Mouse (Mus musculus): ENCODE results near the gene Ecpas. TPM values are rescaled to one million over a fixed set of nuclear protein-coding genes. Genes with fewer than 3 reads are reported as not detected.

Ecpas gene
- polyA plus RNA-seq, 1 experiment from 2014 or later, result 43.7 TPM

GRCm38 (mm10) chr4:58932541-58932940 lies 20.0 kb upstream of the Ecpas start:
- H3K27ac ChIP-seq, result no peak overlapping the region
- no peaks in the 10 kb centered on the region; the same call in 1 of the 2 replicates for H3K9me3 ChIP-seq (replicated peaks)
- no peak overlapping the region for H3K9ac ChIP-seq
- H3K36me3 ChIP-seq, result no peaks in the 10 kb centered on the region
- 86% methylated on average over 6 of the region's 6 CpGs for WGBS
- no peak for ATAC-seq (ENCODE audit: low FRiP score)
- H3K4me3 ChIP-seq, result no peak overlapping the region
- no peak overlapping the region for H3K4me2 ChIP-seq (replicated peaks)
- H3K27me3 ChIP-seq, result no peaks in the 10 kb centered on the region
- H3K4me1 ChIP-seq, result no peaks in the 10 kb centered on the region

GRCm38 (mm10) chr4:58927661-58928060 lies 15.1 kb upstream of the Ecpas start:
- H3K9me3 ChIP-seq (replicated peaks), result peaks cover 6% of the 10 kb centered on the region; the same call in 1 of the 2 replicates
- 66% methylated on average over 3 of the region's 3 CpGs for WGBS
- H3K27ac ChIP-seq, result no peak overlapping the region
- no peak overlapping the region for H3K4me2 ChIP-seq (replicated peaks)
- no peak overlapping the region for H3K9ac ChIP-seq
- no peaks in the 10 kb centered on the region for H3K36me3 ChIP-seq
- no peak overlapping the region for H3K4me3 ChIP-seq
- no peak for ATAC-seq (ENCODE audit: low FRiP score)
- H3K4me1 ChIP-seq, result no peaks in the 10 kb centered on the region
- 0 out of 2 replicates have a peak, but pooled peaks cover 2% of the 10 kb centered on the region for H3K27me3 ChIP-seq

GRCm38 (mm10) chr4:58926120-58926519 lies 13.6 kb upstream of the Ecpas start:
- no peaks in the 10 kb centered on the region for H3K36me3 ChIP-seq
- H3K9me3 ChIP-seq (replicated peaks), result peaks cover 6% of the 10 kb centered on the region; the same call in 1 of the 2 replicates
- H3K9ac ChIP-seq, result no peak overlapping the region
- no peak overlapping the region for H3K27ac ChIP-seq
- WGBS, result 43% methylated on average over 2 of the region's 2 CpGs
- ATAC-seq (ENCODE audit: low FRiP score), result no peak
- H3K4me1 ChIP-seq, result no peaks in the 10 kb centered on the region
- 0 out of 2 replicates have a peak, but pooled peaks cover 2% of the 10 kb centered on the region for H3K27me3 ChIP-seq
- H3K4me2 ChIP-seq (replicated peaks), result no peak overlapping the region
- H3K4me3 ChIP-seq, result no peak overlapping the region

GRCm38 (mm10) chr4:58925664-58926063 lies 13.1 kb upstream of the Ecpas start:
- H3K36me3 ChIP-seq, result no peaks in the 10 kb centered on the region
- no peak overlapping the region for H3K27ac ChIP-seq
- H3K4me2 ChIP-seq (replicated peaks), result no peak overlapping the region
- H3K4me3 ChIP-seq, result no peak overlapping the region
- peaks cover 6% of the 10 kb centered on the region; the same call in 1 of the 2 replicates for H3K9me3 ChIP-seq (replicated peaks)
- WGBS, result 55% methylated on average over 5 of the region's 5 CpGs
- ATAC-seq (ENCODE audit: low FRiP score), result no peak
- H3K27me3 ChIP-seq, result 0 out of 2 replicates have a peak, but pooled peaks cover 2% of the 10 kb centered on the region
- no peak overlapping the region for H3K9ac ChIP-seq
- no peaks in the 10 kb centered on the region for H3K4me1 ChIP-seq

- H3K4me3 ChIP-seq, result no peak overlapping the region
- H3K4me2 ChIP-seq (replicated peaks), result no peak overlapping the region
- 0 out of 2 replicates have a peak, but pooled peaks cover 2% of the 10 kb centered on the region for H3K27me3 ChIP-seq
- H3K9ac ChIP-seq, result no peak overlapping the region
- no peak overlapping the region for H3K27ac ChIP-seq
- H3K4me1 ChIP-seq, result no peaks in the 10 kb centered on the region
- no peak for ATAC-seq (ENCODE audit: low FRiP score)
- H3K9me3 ChIP-seq (replicated peaks), result peaks cover 6% of the 10 kb centered on the region; the same call in 1 of the 2 replicates
- no peaks in the 10 kb centered on the region for H3K36me3 ChIP-seq
- 89% methylated on average over 2 of the region's 2 CpGs for WGBS
These were observed 11.4 kb upstream of the Ecpas start for GRCm38 (mm10) chr4:58923933-58924332.

- no peak overlapping the region for H3K4me2 ChIP-seq (replicated peaks)
- H3K4me3 ChIP-seq, result no peak overlapping the region
- no peak overlapping the region for H3K9ac ChIP-seq
- WGBS, result 74% methylated on average over 8 of the region's 8 CpGs
- ATAC-seq (ENCODE audit: low FRiP score), result no peak
- H3K27ac ChIP-seq, result no peak overlapping the region
- no peaks in the 10 kb centered on the region for H3K9me3 ChIP-seq (replicated peaks)
- no peaks in the 10 kb centered on the region for H3K27me3 ChIP-seq
- H3K4me1 ChIP-seq, result peaks cover 7% of the 10 kb centered on the region
- H3K36me3 ChIP-seq, result no peaks in the 10 kb centered on the region
These were observed 2.7 kb upstream of the Ecpas start for GRCm38 (mm10) chr4:58915081-58915826.

GRCm38 (mm10) chr4:58913336-58914026 lies 932 bp upstream of the Ecpas start:
- peak overlapping the region; percentile 77 for H3K4me2 ChIP-seq (replicated peaks)
- H3K27me3 ChIP-seq, result no peaks in the 10 kb centered on the region
- WGBS, result 47% methylated on average over 3 of the region's 3 CpGs
- peaks cover 9% of the 10 kb centered on the region for H3K4me1 ChIP-seq
- H3K9me3 ChIP-seq (replicated peaks), result no peaks in the 10 kb centered on the region
- ATAC-seq (ENCODE audit: low FRiP score), result no peak
- H3K27ac ChIP-seq, result no peak overlapping the region
- H3K4me3 ChIP-seq, result no peak overlapping the region
- H3K9ac ChIP-seq, result no peak overlapping the region
- H3K36me3 ChIP-seq, result no peaks in the 10 kb centered on the region

GRCm38 (mm10) chr4:58911831-58912628 lies 519 bp downstream of the Ecpas start:
- H3K9ac ChIP-seq, result peak overlapping the region; percentile 94
- H3K9me3 ChIP-seq (replicated peaks), result no peaks in the 10 kb centered on the region
- ATAC-seq (ENCODE audit: low FRiP score), result peak; percentile 82
- WGBS, result under 1% methylated on average over 93 of the region's 126 CpGs
- no peaks in the 10 kb centered on the region for H3K36me3 ChIP-seq
- peak overlapping the region; percentile 98 for H3K27ac ChIP-seq
- peaks cover 9% of the 10 kb centered on the region for H3K4me1 ChIP-seq
- peak overlapping the region; percentile 86 for H3K4me3 ChIP-seq
- peak overlapping the region; percentile 77 for H3K4me2 ChIP-seq (replicated peaks)
- no peaks in the 10 kb centered on the region for H3K27me3 ChIP-seq

- WGBS, result under 1% methylated on average over 55 of the region's 56 CpGs
- Histone ChIP-seq H3K4me1 (peaks cover 9% of the 10 kb centered on the region), H3K27me3 (no peaks in the 10 kb centered on the region), H3K4me3 (peak overlapping the region; percentile 86), H3K36me3 (no peaks in the 10 kb centered on the region), H3K27ac (peak overlapping the region; percentile 98), H3K4me2 (replicated peaks) (peak overlapping the region; percentile 77), H3K9ac (peak overlapping the region; percentile 94), H3K9me3 (replicated peaks) (no peaks in the 10 kb centered on the region)
- peak; percentile 75 for ATAC-seq (ENCODE audit: low FRiP score)
These were observed 1.3 kb downstream of the Ecpas start for GRCm38 (mm10) chr4:58911069-58911830.

GRCm38 (mm10) chr4:58910175-58911068 lies 2.1 kb downstream of the Ecpas start:
- Histone ChIP-seq H3K27ac (no peak overlapping the region), H3K4me2 (replicated peaks) (peak overlapping the region; percentile 77), H3K9me3 (replicated peaks) (no peaks in the 10 kb centered on the region), H3K4me3 (peak overlapping the region; percentile 86), H3K4me1 (peaks cover 9% of the 10 kb centered on the region), H3K36me3 (no peaks in the 10 kb centered on the region), H3K27me3 (no peaks in the 10 kb centered on the region), H3K9ac (peak overlapping the region; percentile 94)
- 39% methylated on average over 16 of the region's 16 CpGs for WGBS
- ATAC-seq (ENCODE audit: low FRiP score), result no peak; the same call in 1 of the 2 replicates

- Histone ChIP-seq H3K27me3 (no peaks in the 10 kb centered on the region), H3K9me3 (replicated peaks) (no peaks in the 10 kb centered on the region), H3K9ac (no peak overlapping the region), H3K4me2 (replicated peaks) (no peak overlapping the region), H3K27ac (no peak overlapping the region), H3K36me3 (no peaks in the 10 kb centered on the region), H3K4me3 (no peak overlapping the region), H3K4me1 (peaks cover 7% of the 10 kb centered on the region)
- 94% methylated on average over 1 of the region's 1 CpGs for WGBS
- no peak for ATAC-seq (ENCODE audit: low FRiP score)
These were observed 5.1 kb downstream of the Ecpas start for GRCm38 (mm10) chr4:58907453-58907852.

Measured in hindbrain, embryonic 12.5 days (tissue).